Mouse (Mus musculus): Measurements from ENCODE around the gene Nprl3. TPM values are rescaled to one million over a fixed set of nuclear protein-coding genes. Genes with fewer than 3 reads are reported as not detected.

Gene Nprl3
- total RNA-seq, 2 experiments from 2014 or later = 55.9 to 60.0 TPM

- intact Hi-C loops (cut with DNase I) = no loop called here
- no peak for DNase-seq (ENCODE audit: extremely low spot score in 1 of 2, low spot score in 2 of 2)
Measured at GRCm38 (mm10) chr11:32189434-32189833, 78.1 kb downstream of the Nprl3 start.

DNA sequence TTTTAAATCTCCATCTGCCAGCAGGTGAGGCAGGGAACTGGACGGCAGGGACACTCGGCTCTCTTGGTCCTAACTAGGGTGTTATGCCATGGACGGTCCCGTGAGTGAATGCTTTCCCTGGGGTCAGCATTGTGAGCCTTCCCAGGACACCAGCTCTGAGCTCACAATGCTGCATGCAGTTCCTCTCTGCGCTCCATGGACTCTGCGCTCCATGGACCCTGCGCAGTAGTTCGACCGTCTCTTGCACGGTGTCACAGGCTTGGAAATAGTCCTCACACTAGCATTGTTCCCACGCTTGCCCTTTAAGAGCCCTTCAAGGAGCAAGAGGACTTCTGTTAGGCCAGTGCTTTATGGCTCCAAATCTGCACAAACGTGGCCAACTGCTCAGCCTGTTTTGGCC is 78.6 kb downstream of the Nprl3 start:
- DNase-seq (ENCODE audit: extremely low spot score in 1 of 2, low spot score in 2 of 2) = no peak
- intact Hi-C loops (cut with DNase I) = no loop called here

- intact Hi-C loops (cut with DNase I) = no loop called here
- no peak for DNase-seq (ENCODE audit: extremely low spot score in 1 of 2, low spot score in 2 of 2)
Measured at GRCm38 (mm10) chr11:32187256-32187655, 80.3 kb downstream of the Nprl3 start.

GRCm38 (mm10) chr11:32186031-32186430 is 81.5 kb downstream of the Nprl3 start:
- no peak for DNase-seq (ENCODE audit: extremely low spot score in 1 of 2, low spot score in 2 of 2)
- intact Hi-C loops (cut with DNase I) = no loop called here

- intact Hi-C loops (cut with DNase I) = loop anchor here (5.0 kb wide), 4 partner anchors 53 to 963 kb away; partner anchors contain the start of genes Fgf18 and Hbq1b
- DNase-seq (ENCODE audit: extremely low spot score in 1 of 2, low spot score in 2 of 2) = no peak
Measured at GRCm38 (mm10) chr11:32184469-32184868, 83.0 kb downstream of the Nprl3 start.

DNA sequence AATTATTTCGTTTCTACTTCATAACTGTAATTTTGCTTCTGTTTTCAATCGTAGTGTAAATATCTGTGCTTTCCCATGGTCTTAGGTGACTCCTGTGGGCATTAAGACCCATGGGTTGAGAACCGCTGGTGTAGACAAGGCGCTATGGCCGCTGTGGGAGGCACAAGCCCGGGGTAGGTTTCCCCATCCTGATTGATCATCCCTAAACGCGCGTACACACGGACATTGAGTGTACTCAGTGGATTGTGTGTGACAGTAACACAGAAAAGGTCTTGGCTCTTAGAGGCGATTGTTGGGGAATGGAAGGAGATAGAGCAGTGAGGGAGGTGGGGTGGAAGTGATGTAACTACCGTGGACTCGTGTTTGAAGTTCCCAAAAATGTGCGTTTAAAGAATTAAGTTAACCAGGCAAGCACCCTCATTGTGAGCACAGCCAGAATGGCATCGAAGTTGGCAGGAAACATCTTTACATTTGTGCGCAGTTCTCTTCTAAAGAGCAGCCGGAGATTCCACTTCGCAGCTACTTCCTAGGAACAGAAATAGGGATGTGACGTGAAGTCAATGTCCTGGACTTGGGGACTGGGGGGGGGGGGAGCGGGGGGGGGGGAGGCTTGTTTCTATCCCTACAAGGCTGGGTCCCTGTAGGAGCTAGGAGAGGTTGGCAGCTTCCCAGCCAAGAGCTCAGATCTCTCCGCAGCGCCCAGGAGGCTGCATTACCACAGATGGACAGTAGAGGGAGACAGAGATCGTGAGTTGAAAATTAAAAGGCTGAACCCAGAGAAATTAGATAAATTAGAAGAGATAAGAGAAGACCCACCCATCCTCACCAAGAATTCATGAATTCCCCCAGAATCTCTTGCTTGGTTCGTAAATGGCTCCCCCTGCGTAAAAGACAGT is 85.3 kb downstream of the Nprl3 start:
- DNase-seq (ENCODE audit: extremely low spot score in 1 of 2, low spot score in 2 of 2) = peak; percentile 87
- intact Hi-C loops (cut with DNase I) = loop anchor here (5.0 kb wide), 4 partner anchors 55 to 965 kb away; partner anchors contain the start of genes Fgf18 and Hbq1b

GRCm38 (mm10) chr11:32181246-32181645 is 86.3 kb downstream of the Nprl3 start:
- intact Hi-C loops (cut with DNase I) = loop anchor here (5.0 kb wide), 4 partner anchors 56 to 966 kb away; partner anchors contain the start of genes Fgf18 and Hbq1b
- no peak for DNase-seq (ENCODE audit: extremely low spot score in 1 of 2, low spot score in 2 of 2)

DNA sequence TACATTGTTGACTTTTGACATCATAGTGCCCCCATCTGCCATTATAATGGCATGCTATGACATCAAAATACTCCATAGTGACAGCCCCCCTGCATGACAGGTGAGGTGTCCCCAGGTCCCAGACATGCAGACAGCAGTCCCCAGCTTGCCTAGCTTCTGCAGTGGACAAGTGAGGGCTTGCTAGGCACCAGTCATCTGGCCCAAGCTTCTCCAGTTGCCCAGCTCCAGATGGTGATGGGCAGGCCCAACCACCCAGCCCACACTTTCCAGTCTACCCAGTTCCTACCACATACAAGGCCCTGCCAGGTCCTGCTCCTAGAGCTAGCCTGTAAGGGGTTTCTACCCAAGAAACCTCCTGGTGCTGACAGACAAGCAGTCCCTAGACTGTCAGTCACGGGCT is 89.0 kb downstream of the Nprl3 start:
- intact Hi-C loops (cut with DNase I) = no loop called here
- no peak for DNase-seq (ENCODE audit: extremely low spot score in 1 of 2, low spot score in 2 of 2)

Other genes starting within 250 kb of the Nprl3 start
- gene Il9r, start 67.4 kb downstream of the Nprl3 start, total RNA-seq (2021) = not detected
- 10 to 100 TPM; 25.9 to 28.4 TPM for gene Snrnp25, start 62.3 kb downstream of the Nprl3 start, total RNA-seq (2021)
- 10 to 100 TPM; 16.4 to 21.8 TPM for gene Rhbdf1, start 45.4 kb downstream of the Nprl3 start, total RNA-seq (2021)
- gene Mpg, start 41.2 kb downstream of the Nprl3 start, total RNA-seq (2021) = 10 to 100 TPM; 18.7 to 19.8 TPM
- gene Hba-x, start 8.7 kb upstream of the Nprl3 start, total RNA-seq (2021) = not detected
- 100 to 1,000 TPM; 406 to 790 TPM for gene Hba-a1, start 15.8 kb upstream of the Nprl3 start, total RNA-seq (2021)
- 1 to 10 TPM; 2.9 to 3.3 TPM for gene Hbq1b, start 19.3 kb upstream of the Nprl3 start, total RNA-seq (2021)
- 100 to 1,000 TPM; 384 to 756 TPM for gene Hba-a2, start 28.8 kb upstream of the Nprl3 start, total RNA-seq (2021)
- gene Hbq1a, start 32.4 kb upstream of the Nprl3 start, total RNA-seq (2021) = 1 to 10 TPM; 1.9 to 2.1 TPM
- gene Sh3pxd2b, start 80.1 kb upstream of the Nprl3 start, total RNA-seq (2021) = 10 to 100 TPM; 28.2 to 31.9 TPM
- 10 to 100 TPM; 46.9 to 54.9 TPM for gene Ubtd2, start 187.7 kb upstream of the Nprl3 start, total RNA-seq (2021)

All from left cerebral cortex, postnatal 10 days (tissue).